Mouse (Mus musculus): ENCODE data around the gene Mrpl21.

Gene Mrpl21

DNA sequence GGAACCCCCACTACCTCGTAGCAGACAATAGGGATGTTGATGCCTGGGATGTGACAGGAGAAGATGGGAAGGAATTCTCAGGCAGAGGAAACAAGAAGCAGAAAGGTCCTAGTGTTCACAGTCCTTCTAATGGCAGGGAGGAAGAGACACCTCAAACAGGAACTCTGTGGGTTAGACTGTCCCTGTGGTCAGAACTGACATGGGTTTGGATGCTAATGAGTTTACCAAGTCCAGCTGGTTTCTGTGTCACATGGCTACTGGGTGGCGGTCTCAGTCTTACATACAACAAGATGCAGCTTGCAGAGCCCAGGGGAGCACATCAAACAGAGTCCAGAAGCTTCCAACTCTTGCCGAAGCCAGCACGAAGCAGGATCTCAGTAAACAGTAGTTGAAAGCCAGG lies 21.3 kb downstream of the Mrpl21 start:
- DNase-seq: no peak

DNA sequence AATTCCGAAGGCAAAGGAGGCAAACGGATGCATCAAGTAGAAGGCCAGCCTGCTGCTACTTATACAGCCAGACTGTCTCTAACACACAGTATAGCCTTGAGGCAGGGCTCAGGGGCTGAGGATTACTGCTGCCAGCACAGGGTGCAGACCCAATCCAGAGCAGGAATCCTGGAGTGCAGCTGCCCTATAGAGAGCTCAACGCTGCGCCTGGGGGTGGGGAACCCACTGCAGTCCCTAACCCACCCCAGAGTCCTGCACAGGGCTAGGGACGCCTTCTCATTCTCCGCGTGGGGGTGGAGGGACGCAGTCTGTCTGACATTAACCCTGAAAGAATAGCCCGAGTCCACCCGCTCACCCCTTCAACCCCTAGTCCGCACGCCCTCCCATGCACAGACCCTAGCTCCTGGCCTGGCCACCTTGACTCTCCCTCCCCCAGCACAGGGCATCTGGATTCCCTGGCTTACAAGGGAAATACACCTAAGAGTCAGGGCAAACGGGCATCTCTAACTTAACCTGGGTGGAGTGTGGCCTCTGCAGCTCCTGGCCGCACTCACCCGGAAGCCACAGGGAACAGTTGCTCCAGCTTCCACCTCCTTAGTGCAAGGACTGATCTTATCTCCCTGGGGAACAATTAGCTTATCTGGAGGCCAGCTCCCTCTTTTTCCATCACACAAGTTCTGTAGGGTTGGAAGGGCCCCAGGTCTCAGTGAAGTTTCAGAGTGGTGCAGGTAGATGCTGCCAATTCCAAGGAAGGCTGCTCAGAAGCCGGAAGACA lies 24.7 kb downstream of the Mrpl21 start:
- DNase-seq: no peak

DNA sequence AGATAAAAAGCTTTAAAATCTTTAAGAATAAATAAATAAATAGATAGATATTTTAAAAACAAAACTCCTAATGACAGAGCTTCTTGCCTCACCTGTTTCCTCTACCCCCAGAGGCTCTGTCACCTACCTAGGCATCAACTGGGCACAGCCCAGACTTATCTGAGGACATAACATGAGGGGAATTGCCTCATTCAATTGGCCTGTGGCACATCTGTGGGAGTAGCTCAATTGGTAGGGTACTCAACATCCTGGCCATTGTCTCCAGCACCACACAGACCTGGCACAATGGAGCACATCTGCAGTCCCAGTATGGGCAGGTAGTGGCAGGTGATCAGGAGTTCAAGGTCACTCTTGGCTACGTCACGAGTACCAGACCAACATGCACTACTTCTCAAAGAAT lies 36.6 kb downstream of the Mrpl21 start:
- DNase-seq: no peak

DNA sequence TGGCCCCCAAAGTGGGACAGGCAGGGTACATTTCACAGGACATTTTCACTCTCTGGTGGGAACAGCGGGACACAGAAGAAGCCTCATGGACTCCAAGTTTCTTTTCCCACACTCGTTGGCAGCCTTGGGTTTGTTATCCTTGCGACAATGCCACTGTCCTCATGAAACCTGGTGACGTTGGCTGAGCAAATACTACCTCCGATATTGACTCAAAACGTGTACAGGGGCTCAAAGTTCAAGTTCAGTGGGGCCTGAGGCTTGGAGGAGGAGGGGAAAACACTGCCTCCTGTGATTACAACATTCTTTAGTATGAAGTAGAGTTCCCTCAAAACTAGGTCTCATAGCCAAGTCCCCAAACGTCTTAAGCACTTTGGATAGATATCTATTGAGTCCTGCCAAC lies 37.4 kb downstream of the Mrpl21 start:
- no peak for DNase-seq

DNA sequence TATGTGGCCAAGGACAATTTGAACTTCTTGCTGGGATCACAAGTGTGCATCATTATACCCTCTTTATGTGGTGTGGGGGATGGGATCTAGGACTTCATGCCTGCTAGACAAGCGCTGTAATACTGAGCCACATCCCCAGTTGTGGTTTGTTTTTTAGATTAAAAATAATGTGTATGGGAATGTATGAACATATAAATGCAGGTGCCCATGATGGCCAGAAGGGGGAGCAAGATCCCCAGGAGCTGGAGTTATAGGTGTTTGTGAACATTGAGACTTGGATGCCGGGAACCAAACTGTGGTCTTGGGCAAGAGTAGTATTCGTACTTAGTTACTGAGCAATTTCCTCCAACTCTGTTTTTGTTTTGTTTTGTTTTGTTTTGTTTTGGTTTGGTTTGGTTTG lies 38.1 kb downstream of the Mrpl21 start:
- DNase-seq: no peak

DNA sequence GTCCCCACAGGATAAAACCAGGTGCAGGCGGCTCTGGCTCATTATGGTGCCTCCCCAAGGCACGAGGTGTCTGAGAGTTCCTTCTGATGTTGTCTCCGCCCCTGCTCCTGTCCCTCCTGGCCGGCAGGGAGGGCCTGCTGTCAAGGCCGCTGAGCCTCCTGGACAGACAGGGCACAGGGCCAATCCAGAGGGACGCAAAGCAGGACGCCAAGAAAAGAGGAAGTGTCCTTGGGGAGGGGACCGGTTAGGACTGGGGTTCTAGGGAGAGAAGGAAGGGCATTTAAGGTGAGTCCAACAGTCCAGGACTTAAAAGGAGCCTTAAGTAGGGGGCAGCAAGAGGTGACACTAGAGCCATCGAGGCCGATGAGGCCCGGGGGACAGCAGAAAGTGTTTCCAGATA lies 38.9 kb downstream of the Mrpl21 start:
- DNase-seq: peak; percentile 56

DNA sequence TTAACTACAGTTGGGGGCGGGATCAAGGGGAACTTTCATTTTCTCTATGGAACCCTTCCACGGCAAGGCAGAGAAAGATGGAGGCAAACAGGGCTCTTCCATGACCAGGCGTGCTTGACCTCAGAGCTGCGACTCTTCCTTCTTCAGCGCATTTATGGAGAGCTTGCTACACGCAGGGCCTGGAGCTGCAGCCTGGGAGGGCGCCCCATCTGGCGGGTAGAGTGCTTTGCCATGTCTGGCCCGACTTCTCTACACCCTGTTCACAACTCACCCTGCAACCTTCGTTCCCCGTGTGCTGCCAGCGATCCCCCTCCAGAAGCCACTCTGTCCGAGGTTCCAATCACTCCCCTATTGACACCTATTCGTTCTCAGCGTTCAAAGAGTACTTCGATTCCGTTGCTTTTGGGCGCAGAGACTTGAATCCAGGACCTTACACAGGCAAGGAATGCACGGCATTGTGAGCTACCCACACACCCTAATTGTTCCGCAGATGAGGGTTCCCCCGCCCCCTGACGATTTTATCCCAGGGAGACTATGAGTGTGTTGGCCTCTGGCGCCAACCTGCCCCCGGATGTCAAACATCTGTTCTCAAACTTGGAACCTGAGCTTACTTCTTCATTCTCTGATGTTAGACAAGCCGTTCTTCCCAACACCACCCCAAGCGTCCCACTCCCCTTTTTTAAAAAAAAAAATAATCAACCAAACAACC lies 39.7 kb downstream of the Mrpl21 start, which contains the start of gene Cpt1a:
Cpt1a (plus strand) TSS at position 74 of the 709 bp plus-strand sequence.
- DNase-seq: peak; percentile 74

DNA sequence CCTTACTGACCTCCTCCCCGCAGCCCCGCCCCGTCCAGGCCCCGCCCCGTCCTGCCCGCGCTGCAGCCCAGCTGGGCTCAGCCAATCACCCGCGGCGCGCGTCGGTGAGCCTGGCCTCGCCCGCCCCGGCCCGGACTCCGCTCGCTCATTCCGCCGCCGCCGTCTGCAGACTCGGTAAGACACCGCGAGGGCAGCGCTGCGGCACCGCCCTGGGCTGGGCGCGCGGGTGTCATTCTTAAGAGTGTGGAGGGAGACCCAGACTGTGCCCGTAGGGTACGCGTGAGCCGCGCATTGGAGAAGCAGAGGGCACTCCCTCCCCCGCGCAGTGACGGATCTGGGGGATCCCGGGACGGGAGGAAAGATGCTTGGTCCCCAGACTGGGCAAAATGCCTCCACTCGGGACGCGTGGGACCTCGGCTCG lies 40.5 kb downstream of the Mrpl21 start:
- DNase-seq: peak; percentile 97

DNA sequence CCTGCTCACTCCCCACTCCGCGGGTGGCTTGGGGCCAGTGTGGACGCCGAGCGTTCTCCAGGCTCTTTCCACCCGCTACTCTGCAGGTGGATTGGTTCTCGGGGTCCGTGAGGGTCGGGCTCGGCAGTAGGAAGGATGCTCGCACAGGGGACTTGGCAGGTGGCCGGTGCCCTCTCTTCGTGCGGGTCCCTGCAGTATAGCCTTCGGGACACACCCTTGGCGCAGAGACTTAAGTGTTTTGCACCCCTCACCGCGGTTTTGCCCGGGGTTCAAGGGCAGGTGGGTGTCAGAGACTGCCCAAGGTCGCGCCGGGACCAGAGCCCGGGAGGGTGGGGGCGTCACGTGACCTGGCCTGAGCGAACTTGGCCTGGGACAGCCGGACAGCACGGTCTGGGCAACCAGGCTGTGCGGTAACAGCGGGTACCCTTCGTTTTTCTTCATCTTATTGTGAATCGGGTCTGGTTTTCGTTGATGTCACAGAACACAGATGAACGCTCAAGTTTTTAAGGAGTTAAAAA lies 41.1 kb downstream of the Mrpl21 start:
- DNase-seq: peak; percentile 69

DNA sequence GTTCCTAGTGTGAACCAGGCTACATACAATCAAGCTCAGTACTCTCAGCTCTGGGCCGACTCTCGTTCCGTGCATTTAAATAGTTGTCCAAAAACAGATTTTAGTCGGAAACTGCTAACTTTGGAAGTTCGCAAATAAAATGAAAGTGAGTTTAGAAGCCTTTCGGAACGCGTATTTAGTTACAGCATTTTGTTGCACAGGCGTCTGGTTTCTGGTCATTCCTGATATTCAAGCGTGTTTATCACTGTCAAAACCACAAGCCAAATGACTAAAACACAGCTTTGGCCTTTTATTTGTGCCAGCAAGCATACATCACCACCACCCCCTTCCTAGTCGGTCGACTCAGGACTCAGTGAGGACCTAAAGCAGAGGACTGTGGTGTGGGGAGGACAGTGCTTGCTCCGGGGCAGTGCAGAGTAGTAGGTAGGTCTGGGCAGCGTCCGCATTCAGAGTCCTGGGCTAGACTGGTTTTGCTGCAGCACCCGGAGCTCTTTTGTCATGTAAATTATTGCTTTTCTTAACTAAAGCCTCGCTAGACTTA lies 41.6 kb downstream of the Mrpl21 start:
- peak; percentile 22 for DNase-seq

DNA sequence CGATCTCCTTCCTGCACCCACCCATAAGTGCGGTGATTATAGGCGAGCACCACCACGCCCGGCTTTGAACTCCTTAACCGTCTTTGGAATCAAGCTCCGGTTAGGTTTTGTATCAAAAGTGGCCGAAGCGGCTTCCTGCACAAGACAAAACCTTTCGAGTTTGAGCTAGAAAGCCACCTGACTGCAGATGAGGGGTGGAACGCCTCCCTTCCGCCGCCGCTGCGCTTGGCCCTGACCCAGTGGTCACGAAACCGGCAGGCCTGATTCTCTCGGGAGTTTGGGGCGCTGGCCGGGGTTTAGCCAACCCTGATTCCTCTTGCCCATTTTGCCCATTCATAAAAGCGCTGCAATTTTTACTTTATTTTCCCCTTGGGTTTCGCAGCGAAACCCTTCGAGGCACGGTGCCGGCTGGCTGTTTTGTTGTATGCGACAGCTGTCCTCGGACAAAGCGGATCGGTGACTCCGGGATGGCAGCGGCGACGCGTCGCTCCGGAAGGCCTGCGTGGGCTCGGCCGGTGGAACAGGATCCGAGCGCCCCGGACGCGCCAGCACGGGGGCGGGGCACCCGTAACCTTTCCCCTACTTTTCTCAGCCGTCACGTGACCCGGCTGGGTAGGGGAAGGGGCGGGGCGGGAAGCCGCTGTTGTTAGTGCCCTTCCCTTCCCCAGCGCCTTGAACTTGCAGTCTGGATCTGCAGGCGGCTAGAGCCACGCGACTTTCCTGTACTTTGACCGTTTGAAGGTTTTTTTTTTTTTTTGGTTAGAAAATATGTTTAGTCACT lies 42.4 kb downstream of the Mrpl21 start:
- peak; percentile 96 for DNase-seq

DNA sequence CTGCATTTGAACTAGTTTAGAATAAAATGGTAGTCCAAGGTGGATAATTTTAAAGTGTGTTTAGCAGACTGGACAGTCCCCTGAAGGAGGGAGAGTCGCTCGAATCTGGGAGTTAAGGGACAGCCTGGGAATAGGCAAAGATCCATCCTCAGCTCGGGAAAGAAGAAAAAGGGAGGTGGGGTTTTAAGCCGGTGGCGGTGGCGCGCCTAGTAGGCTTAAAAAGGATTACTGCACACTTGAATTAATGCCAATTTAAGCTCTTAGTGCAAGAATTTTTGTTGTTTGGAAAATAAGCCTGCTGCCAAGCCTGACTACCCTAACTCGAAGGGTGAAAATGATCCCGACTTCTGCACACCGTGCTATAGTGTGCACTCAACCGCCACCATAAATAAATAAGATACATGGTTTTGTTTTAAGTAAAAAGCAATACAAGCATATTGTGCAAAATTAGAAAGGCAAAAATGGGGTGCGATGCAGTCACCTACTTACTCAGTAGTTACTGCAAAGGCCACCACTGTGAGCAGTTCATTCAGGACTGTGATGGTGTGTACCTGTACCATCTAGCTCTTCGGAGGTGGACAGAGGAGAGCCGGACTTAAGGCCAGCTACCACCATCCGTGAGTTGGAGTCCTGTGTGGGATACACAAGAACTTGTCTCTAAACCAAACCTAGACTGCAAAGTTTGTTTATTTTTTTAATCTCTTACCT lies 43.2 kb downstream of the Mrpl21 start:
- no peak for DNase-seq

DNA sequence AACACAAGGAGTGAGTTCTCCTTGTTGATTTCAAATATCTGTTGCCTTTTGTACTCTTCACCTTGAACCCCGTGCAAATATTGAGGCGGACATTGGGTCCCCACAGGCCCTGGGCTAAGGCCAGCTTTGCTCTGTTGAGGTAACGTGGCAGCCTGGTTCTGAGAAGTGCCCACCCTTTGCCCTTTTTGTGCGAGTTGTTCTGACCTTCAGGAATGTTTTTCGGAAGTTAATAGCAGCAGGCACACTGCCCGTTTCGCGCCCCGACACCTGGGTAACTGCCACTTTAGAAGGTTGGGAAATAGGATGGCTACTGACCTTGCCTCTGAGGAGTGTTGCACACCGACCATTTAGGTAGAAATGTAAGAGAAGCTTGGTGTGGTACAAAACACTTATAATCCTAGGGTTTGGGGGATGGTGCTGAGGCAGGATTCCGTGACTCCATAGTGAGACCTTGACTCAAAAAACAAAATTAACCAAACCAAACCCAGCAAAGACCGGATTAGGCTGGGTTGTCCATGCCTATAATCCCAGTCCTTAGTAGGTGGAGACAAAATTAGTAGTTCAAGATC lies 43.9 kb downstream of the Mrpl21 start:
- no peak for DNase-seq

DNA sequence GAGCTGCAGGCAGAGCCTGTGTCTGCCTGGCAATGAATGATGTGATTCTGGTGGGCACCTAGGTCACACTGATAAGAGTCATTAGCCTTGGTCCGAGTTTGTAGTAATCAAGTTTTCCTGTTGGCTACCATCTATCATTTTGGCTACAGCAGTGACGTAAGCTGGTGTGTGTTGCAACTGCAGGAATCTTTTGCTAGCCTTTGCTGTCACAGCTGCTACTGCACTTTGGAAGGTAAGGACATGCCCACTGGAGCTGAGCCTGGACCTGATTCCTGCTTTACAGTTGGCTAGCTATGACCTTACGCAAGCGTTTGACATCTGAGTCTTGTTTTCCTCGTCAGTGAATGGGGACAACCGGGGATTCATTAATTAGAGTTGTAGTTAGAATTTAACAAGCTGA lies 50.5 kb downstream of the Mrpl21 start:
- no peak for DNase-seq

DNA sequence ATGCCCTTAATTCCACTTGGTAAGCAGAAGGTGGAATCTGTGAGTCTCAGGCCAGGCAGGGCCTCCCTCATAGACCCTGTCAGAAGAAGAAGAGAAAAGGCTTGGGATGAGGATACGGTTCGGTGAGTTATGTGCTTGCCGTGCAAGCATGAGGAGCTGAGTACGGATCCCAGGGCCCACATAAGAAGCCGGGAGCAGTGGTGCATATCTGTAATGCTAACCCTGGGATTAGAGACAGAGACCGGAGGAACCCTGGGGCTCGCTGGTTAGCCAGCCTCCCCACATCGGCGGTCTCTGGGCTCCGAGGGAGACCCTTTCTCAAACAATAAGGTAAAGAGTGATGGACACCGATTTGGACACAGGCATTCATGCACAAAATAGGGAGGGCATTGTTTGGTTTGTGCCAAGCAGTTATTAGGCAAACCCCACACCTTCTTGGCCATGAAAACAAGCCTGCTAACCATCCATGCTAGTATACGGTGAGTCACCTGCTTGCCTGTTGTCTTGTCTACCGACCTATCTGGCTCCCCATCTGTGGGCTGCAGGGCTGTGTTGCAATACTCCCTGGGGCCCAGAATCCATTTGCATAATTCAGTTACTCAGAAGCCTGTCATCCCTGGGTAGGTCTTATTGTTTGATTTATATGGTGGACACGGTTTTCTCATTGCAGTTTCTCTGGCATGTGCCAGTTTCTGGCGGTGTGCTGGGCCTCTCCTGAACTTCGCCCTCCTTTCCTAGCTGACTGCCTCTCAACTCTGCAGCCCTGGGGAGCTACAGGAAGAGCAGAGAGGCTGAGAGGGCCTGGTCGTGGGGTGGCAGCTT lies 51.2 kb downstream of the Mrpl21 start:
- DNase-seq: peak; percentile 50

DNA sequence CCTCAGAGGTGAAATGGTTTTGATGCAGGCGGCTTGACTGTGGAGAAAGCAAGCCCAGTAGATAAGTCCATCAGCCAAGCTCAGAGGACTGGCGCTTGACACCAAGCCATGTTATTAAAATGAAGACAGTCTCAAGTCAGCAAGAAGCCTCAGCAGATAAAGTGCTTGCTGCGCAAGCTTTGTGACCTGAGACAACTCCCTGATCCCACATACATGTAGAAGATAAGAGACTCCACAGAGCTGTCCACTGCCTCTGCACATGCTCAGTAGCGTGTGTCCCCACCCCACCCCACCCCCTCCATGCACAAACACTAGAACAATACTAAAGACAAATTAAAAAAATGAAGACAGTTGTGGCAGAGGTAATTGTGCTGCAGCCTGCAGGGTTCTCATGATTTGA lies 51.8 kb downstream of the Mrpl21 start:
- peak; percentile 57 for DNase-seq

DNA sequence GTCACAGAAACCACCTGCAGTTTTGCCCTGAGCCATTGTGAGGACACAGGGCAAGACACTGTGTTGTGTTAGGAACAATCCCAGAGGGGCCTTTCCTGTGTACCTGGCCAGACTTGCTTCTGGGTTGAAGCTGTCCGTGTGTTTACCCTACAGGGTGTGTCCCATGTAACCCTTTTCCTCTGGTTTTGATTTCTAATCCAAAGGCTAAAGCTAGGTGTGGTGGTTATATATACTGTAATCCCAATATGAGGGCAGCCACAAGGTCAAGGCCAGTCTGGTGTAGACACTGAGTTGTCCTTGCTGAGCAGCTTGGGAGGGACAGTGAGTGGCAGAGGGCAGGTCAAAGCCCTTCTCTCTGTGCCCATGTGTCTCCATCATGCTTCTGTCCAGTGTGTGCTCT lies 53.2 kb downstream of the Mrpl21 start:
- DNase-seq: no peak

DNA sequence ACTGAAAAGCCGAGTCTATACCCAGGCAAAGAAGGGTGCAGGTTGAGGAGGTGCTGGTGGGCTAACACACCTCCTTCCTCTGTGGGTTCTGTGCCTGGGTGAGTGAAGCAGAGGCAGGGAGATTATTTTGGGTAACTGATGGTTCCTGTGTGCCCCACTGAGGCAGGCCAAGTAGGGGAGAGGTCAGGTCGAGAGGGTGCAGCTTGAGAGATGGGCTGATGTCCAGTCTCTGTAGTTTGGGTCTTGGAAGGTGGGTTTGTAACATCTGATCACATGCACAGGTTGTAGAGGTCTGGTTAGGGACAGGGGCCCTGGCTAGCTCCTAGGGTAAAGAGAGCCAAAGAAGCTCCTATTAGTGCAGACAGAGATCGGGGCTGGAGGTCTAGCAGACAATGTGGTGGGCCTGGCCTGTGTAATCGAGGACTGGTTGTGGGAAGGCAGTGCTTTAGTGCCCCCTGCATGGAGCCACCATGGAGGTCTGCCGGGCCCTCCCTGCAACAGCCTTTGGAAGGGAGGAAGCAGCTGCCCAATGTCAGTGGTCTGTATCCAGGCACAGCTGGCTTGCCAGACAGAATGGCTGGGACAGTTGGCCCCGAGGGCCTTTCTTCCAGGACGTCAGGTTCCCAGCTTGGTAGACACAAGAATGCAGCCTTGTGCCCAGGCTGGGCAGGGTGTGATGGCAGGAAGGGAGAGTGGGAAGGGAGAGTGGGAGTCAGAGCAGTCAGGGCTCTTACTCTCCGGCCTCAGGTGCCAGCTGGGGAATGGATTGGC lies 54.0 kb downstream of the Mrpl21 start:
- no peak for DNase-seq

DNA sequence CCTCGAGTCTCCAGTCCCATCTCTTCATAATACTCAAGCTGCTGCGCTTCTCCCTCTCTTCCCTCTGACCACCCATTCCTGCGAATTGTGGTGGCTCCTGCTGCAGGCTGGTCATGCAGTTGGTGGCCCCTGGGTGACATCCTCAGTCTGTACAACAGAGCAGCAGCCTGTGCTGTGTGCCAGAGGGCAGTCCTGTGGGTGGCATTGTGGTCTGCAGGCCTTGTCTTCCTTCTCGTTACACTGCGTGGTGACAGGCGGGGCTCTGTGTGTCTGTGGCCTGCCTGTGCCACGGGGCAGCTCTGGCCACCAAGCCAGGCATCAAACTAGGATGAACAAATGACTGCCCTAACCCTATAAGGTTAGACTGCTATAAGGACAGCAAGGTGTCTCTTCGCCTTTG lies 56.5 kb downstream of the Mrpl21 start:
- no peak for DNase-seq

DNA sequence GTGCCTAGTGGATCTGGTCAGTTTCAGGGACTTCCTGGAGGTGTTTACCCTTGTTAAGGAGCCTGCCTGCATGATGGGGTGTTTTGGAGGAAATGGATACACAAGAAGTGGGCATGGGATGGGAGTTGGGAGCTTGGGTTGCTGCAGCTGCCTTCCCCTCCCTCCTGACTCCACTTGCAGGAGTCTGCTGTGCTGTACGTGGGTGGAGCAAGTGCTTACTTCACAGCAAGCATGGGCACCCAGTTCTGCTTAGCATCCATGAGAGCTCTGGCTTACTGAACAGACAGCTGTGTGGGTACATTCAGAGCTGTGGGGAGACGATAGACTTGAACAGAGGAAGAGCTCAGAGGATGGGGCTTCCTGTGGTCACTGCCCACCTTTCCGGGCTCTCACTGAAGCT lies 58.3 kb downstream of the Mrpl21 start:
- DNase-seq: no peak

Measured in liver (tissue).